Mouse (Mus musculus) adrenal gland, postnatal 25 days (tissue): ENCODE data around the gene Impg1. TPM values are rescaled to one million over a fixed set of nuclear protein-coding genes. Genes with fewer than 3 reads are reported as not detected.

Experiments used
- DNase-seq: peaks from one replicate; pipeline ENCODE4 v3.0.0; 2021; ENCODE audit warnings: mixed read lengths
- long read RNA-seq: library from polyadenylated mRNA; stranded (forward); transcript quantifications from one replicate; pipeline ENCODE4 v2.0.0, GENCODE M21; 2021
- total RNA-seq: library from RNA; stranded (reverse); gene quantifications from 2 replicates; pipeline ENCODE4 v1.2.3, GENCODE M21; 2021

The Impg1 gene
- not detected in 2 replicates for total RNA-seq
- long read RNA-seq, result 0 reads

DNA sequence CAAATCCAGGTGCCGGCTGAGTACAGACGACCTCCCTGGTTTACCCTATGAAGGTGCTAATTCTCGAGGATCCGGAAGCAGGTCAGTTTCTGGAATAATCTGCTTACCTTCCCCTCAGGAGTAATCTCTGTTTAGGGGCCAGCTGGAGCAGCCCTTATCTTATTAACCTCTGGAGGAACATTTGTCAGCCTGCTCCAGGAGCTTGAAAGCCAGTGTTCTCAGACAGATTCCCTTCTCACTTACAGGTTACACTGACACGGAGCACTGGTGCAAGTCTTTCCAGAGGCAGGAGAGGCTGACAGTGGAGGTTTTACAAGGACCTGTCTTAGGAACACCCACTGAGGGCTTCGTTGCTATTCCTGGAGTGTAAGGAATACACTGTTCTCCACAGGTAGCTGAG is at the start of gene Impg1:
TSS of gene Impg1 (minus strand) at position 101 of the 400 bp plus-strand sequence.
- DNase-seq, result no peak

DNA sequence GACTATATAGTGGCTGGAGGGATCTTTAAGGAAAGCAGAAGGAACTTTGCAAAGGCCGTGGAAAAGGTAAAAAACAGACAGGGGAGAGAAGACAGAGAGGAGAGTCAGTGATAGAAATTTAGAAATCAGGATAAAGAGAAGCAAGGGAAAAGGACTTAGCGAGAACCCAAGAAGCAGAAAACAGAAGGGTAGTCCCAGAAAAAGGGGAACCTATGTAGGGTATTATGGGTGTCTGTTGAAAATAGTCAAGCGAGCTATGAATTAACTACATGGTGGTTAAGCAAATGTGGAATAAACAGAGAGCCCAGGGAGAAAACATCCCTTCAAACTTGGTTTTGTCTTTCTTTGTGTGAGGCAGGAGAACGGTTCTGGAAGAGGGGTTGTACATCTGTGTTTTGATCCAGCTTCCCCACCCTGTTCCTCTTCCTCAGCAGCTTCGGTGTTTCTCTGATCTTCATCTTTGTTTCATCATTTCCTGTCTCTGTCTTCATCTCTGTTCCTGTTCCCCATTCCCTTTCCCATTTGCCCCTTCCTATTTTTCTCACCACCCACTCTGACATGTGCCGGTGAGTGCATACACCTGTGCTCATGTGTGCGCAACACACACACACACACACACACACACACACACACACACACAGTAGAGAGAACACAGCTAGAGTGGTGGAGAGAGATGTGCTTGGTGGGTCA is 44.3 kb upstream of the Impg1 start:
- DNase-seq, result no peak

DNA sequence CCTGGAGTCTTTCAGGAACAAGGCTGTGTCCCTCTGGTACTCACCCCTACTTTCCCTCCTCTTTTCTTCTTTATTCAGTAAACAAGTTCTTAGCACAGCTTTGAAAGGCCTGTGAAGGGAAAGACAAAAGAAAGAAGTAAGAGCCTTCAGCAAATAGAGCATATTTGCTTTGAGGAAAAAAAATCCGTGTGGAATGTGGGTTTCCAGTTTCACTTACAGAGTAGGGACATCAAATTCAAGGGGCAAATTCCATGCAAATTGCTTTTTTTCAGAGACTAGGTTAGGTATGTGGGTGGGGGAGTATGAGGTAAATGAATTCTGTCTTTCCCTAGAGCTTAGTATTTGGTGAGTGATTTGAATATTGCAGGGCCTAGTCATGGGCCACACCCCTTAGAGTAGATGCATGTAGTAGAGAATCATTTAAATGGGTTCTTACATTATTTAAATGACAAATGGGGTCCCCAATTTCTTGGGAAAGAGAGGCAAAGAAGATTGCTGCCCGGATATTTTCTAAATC is 39.3 kb upstream of the Impg1 start:
- DNase-seq, result no peak

DNA sequence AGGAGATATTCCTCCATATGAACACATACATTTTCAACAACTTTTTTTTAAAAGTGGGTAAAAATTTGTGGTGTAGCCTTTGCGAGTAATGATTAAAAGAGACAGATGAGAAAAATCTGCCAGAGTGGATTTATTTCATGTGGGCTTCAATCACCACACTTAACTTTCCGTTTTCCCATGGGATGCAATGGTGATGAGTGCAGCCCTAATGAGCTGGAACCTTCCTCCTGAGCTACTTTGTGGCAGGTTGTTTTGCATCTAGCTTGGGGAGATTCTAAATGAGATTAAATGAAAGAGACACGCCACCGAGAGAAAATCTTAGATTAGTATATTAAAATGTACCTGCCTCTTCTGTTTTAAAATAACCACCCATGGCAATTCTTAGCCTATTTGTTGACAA is 26.3 kb upstream of the Impg1 start:
- DNase-seq, result no peak

DNA sequence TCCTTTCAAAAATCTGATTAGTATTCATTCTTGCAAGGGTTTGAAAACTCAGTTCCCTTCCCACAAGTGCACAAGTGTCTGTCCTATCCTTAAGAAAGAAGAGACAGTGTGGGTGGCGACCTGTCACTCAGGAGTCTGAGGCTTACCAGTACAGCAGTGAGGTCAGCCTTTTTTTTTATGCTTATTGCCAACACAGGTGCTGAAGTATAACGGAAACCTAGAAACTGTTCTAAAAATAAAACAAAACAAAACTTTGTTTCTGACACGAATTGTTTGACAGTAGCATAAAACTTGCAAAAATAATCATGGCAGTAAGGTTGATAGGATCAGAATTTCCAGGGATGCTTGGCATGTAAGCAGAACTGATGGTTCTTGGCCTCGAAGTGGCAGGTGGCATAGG is 4.9 kb downstream of the Impg1 start:
- DNase-seq, result no peak

DNA sequence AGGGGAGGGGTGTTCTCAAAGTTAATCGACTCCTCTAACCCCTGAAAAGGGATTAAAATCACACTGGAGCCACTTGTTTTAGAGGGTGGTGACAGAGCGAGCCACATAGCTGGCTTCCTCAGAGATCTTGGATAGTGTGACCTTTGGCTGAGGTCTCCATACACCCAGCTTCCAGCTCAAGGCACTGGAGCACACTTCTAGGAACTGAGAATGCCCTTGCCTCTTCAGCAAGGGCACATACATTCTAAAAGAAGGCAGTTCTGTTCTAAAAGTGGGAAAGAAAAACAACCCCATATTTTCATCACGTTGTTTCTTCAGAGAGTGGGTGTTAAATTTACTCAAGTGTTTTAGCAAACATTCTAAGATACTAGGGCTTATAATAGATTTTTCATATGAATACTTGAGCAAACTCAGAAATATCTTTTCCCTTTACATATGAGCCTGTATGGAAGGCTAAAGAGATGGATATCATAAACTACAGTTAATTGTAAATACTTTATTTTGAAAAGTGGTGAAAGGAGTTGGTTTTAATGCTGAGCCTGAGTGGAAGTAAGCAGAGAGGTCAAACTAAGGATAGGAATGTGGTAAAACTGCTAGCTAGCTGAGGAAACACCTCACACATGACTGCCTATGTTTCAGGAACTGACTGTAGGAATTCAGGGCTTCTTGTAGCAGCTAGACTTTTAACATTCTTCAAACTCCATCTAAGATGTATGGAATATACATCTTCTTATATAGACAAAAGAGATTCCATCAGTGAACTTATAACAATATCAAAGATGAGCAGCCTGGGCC is 14.6 kb downstream of the Impg1 start:
- DNase-seq, result no peak

DNA sequence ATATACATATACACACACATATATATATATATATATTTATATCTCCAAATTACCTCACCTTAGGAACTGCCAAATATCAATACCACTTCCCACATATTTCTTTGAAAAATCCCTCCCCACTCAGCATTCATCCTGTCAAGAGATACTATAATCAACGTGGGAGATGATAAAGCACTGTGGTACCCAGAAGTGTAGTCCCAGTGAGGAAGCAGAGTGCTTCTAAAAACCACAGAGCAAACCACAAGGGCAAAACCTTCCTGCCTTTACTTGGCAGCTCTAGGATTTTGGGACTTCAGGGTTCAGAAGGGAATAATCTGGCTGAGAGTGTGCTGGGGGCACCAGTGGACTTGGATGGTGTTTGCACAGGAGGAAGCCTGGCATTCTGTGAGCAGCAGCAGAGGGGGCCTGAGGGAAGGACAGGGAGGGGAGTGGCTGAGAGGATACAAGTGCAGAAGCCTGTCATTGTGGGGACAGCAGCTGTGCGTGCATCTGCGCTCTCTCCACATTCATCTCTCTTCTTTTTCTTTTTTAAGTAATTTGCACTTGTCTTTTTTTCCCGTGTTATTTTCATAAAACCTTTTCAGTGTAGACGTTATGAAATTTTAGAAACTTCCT is 24.1 kb downstream of the Impg1 start:
- DNase-seq, result no peak

DNA sequence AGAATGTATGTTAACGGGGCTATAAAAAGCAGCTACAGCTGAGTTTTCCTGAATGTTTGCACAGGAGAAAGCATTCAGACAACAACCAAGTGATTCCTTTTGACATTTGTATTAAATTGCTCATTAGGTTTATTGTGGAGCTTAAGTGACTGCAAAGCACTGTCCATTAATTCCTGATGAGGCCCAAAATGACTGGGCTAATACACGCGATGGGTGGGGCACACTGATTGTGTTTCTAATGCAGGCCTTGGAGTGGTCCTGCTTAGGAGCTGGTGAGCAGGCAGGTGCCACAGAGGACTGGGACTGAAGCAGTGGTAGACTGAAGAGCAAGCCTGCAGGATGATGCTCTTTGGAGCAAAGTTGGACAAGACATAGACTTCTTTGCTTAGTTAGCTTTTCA is 73.9 kb downstream of the Impg1 start:
- no peak for DNase-seq

DNA sequence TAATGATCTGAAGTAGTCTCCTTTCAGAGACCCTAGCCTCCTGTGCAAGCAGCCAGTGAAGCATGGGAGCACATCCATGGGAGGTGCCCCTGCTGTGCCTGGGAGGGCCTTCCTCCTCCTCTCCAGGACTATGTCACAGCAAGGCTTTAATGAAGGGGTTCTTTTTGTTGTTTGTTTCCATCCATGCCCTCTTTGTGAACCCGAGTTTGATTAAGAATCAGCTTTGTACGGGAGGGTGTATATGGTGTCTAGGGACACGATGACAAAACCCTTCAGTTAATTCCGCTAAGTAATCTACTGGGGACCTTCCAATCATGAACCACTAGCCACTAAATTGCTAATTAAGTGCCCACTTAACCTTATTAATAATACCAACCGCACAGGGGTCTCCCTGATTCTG is 74.3 kb downstream of the Impg1 start:
- DNase-seq, result no peak

DNA sequence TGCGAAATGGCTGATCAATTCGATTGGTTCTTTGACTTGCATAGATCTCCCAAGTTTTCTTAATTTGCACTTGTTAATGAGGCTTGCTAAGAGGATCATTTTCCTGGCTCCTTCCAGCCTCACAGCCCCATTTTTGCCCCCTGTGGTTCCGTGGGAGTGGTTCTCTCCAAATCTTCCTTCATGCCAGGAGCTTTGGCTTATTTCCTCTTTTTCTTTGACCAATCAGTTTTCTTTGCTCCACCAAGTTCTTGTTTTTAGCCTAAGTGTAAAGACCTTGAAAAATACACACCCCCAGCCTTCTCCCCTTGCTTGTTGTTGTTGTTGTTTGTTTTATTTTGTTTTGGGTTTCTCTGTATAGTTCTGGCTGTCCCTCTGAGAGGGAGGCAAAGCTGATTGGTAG is 77.4 kb downstream of the Impg1 start:
- DNase-seq, result no peak

DNA sequence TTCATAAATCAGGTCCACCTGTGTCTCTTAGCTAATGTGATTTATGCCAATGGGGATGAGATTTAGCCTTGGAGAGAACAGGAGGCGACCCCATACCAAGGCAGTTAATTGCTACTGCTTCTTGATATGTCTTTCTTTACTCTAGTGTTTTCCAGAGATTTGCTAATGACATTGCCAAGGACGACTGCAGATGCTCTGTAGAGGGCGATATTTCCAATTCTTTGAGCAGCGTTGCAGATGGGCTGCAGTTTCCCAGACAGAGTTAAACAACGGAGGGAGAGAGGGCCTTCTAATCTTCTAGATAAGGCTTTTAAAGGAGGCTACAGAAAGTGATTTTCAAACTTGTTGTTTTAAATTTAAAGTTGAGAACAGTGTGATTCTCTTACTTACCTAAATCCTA is 78.8 kb downstream of the Impg1 start:
- DNase-seq, result no peak

DNA sequence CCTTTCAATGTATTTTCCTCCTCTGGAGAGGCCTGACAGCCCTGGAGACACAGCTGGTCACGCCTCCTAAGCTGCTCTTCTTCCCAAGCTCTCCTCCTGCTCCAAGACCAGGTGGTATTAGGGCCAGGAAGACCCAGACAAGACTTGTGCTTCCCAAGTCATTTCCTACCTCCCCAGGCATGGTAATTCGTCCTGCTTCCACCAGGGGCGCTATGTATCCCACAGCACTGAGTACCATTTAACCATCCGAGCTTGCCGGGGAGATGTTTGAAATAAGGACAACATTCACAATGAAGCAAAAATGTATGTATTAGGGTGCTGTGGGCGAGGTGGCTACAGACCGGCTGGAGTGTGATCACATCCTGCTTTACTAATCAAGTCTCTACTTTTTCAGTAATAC is 79.3 kb downstream of the Impg1 start:
- peak; percentile 9 for DNase-seq

DNA sequence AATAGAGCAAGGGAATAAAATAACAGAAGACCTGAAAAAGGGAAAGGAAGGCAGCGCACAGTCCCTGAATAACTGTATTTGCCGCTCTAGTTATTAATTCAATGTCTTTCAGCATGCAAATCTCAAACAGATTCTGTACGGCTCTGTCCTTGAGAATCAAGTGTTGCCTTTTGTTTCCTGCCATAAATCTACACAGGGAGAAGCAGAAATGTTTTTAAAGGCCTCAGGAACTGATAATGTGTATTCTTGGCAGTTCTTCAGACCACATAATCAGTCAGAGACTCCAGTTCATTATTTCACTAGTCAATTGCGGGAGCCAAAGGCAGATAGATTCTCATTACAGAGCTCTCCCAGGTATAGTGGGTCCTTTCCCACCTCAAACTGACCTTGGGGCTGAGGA is 82.6 kb downstream of the Impg1 start:
- DNase-seq, result no peak

DNA sequence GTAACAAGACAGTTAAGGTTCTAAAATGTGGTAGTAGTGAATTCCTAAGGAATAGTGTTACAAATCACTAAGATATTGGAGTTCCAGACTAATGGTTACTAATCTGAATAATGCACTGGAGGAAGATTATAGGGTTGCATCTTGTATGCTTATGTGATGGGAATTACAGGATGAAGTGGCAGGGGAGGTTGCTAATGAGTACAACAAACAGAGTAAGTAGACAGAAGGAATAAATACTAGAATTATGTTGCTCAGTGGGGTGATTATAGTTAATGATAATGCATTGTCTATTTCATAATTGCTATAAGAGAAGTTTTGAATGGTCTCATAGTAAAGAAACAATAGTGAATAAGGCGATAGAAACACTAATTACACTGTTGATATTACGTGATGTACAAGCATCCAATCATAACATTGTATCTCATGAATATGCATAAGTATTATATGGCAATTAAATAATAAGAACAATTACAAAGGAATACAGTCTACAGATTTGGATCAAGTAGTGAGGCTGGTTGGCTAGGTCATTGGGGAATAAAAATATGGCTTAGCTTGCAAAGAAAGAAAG is 85.1 kb downstream of the Impg1 start:
- DNase-seq, result no peak

DNA sequence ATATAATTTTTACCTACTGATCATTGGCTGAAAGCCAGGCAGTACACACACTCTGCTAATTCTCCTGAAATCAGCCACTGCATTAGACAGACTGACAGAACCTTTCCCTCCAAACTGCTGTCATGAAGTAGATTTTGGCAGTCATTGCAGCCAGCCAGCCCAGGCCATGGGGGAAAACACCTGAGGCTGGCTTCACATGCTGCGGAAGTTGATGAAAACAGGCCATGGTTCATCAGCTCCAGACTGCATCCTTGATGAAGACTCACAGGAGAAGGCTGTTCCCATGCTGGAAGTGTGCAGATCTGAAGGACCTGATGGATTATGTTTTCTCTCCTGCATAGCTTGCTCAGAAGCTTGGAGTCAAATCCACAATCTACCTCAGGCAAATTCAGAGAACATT is 91.2 kb downstream of the Impg1 start:
- DNase-seq, result no peak

DNA sequence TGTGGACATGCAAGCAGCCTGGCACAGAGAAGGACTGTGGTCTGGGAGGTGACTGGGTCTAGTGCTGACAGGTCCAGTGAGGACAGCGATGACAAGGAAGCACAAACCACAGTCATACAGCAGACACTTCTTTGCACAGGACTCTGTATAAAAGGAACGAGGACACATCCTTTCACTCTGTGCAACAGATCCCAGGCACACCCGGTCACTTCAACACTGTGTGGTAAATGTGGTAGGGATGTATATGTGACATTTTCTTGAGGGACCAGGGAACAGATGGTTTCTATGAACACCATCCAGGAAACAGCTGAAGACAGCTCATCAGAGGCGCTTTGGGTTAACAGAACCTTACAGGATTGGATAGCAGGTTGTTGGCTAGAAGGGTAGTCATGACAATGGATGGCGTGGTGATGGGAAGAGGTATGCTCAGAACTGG is 92.0 kb downstream of the Impg1 start:
- no peak for DNase-seq

DNA sequence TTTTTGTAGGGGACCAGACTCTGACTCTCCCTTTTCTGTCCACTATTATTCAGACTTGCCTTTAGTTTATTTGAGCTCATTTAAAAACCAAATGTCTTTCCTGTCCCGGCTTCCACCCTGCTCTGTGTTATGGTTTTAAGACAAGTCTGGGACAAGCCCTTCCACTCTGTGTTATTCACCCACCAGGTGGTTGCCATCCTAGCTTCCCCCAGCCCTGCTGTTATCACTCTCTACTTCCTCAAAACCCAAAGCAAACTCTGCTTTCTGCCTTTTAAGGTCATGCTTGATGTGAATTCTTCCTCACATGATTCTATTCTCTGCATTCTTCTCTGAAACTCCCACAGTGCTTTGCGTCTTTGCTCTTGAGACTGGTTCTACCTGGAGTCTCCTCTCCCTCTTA is 96.6 kb downstream of the Impg1 start:
- DNase-seq, result no peak

DNA sequence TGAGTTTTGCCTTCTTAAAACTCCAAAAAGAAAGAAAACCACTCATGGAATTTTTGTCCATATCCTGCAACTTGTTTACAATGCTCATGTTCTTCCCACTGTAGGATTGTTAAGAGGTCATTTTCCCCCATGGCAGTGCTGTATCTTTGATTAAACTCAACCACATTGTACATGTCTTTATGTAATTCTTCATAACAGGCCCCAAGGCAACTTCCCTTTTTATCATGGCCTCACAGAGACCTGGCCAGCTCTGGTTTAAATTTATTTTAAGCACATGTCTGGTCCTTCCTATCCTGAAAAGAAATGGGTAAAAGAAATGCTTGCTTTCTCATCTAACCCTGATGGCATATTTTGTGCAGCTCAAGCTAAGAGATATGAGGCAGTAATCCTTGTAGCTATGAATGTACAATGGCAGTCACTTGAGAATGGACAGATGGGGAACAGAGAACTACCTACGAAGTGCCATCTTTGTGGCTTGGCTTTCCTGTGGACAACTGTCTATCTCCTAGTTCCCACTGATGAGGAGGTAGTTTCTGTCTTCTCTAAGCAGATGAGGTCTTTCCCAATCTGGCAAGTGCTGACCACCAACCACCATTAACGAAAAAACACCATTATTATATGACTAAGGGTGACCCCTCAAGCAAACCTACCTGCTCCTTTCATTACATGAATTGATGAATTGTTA is 97.6 kb downstream of the Impg1 start:
- no peak for DNase-seq

DNA sequence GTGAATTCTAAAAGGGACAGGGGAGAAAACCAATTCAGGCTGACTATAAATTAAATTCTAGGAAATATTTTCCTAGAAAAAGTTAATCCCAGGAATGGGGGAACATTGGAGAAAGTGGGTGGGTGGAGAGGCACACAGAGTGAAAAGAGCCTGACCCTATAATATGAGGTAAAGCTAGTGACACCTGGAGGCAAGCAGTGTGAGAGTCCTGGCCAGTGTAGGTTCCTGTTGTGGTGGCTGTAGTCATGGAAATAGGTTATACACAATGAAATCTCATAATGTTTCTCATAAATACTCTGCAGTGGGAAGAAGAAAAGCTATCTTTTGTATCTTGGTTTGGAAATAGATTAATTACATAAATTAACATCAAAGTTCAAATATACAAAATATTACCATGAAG is 105.2 kb downstream of the Impg1 start:
- no peak for DNase-seq

DNA sequence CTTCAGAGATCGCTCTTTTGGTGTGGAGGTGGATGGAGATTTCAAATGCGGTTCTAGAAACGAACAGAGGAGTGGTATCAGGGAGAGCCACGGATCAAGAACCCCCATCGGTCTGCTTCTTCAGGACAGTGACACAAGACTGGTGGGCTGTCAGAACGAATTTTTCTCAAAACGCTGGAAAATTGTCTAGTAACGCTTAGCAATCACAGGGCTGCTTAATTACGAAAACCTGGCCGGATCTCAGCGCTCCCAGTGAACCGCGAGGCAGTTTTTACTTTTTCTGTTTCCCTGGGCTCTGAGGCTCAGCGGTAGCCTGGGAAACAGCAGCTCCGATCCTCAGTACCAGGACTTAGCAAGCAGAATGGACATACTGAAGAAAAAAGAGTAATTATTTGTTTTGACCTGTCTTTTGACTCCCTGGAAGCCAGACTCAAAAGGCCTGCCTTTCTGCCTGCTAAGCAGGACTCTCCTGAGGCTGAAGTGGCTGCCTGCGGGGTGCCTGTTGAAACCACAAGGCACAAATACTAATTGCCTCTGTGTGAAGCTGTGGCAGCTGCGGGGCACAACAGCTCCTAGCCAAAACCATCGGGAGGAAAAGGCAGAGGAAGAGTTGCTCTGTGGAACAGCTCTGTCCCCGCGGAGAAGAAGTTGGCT is 113.5 kb downstream of the Impg1 start:
- DNase-seq, result no peak

DNA sequence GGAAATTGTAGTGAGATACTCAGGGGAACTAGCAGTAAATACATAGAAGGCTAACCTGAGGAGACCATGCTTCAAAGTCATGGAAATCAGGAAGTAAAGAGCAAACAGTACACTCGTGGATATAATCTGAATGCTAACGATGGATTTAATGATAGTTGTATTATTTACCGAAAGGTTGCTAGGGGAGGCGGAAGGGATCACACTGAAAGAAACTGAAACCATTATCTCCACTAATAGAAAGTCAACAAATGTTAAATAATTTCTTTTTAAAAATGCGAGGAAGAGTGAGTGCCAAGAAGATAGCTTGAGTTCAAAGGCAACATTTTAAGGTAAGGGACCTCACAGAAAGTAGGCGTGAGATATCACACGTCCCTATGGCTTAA is 114.0 kb downstream of the Impg1 start:
- DNase-seq, result no peak

DNA sequence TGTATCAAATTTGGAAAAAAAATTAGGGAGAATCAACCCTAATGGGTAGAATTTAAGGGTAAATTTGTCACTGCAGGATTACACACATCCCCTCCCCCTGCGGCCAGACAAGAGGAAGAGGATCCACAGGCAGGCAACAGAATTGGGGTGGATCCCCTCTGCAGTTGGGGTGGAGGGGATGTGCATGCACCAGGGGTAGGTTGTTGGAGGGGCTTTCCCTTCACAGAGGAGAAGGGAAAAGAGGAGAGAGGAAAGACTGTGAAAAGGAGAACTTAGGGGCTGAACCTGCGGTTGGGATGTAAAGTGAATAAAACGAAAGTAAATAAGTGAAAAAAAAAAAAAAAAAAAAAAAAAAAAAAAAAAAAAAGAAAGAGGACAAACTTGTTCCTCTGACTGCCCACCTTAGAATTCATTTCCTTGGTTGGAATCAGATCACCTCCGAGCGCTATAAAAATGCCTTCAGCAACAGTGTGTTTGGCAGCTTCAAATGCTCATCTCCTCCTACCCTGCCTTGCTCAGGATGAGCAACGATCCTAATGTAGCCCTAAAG is 120.8 kb downstream of the Impg1 start:
- no peak for DNase-seq
